In the genomic region with DNA sequence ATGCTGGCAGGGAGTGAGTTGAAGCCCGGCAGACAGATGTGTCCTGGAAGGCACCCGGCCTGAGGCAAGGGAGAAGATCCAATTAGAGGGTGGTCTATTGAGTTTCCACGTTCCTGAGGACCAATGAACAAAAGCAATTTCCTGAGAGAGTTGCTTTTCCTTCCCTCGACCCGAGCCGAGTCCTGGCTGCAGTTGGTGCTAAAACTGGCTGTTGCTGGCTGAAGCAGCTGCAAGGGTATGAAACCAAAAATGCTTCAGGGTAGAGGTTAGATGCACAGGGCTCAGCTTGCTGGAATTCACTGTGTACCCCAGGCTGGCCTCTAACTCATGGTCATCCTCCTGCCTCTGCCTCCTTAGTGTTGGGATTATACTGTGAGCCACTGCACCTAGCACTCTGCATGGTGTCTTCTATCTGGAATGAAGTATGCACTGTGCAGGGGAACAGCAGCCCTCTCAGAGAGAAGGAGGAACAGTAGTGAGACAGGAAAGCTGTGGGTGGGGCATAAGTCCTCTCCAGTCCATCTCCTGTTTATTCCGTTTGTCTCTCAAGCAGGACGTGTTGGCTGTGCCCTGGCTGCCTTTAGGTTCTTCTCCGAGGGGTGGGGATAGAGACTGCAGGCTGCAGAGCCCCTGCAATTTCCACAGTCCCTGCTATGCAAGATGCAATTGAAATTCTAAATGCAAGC, we compare ENCODE assay signal across 20 mouse cellular contexts. TPM values are rescaled to one million over a fixed set of nuclear protein-coding genes. Genes with fewer than 3 reads are reported as not detected.
DNase-seq lines count a peak whose midpoint lies in the region; ATAC-seq and TF ChIP-seq lines count a peak whose summit lies in the region.
"Had no signal": no experiment of that assay in that cellular context is flagged by ENCODE, and none has a peak within 500 bp of the region (broad histone marks: within the 10 kb centered on the region; RNA-seq: fewer than 3 reads in every experiment).

No protein-coding gene starts in this region.

- no peak overlapping the region for H3K4me2 ChIP-seq in heart, embryonic 14.5 days (ENCODE audit: low read length)
- H3K4me2 ChIP-seq in lung, embryonic 15.5 days: no peak overlapping the region
- no peak overlapping the region for H3K4me2 ChIP-seq in liver, postnatal 0 days (ENCODE audit: low read depth, low read length)
- H3K4me2 ChIP-seq: embryonic facial prominence, embryonic 13.5 days; limb, embryonic 15.5 days; liver, embryonic 15.5 days; midbrain, embryonic 15.5 days had no signal

- 0 out of 2 replicates have a peak, but pooled peaks have one; percentile 8 for ATAC-seq in heart, embryonic 14.5 days (ENCODE audit: insufficient number of reproducible peaks, insufficient read depth, low FRiP score, low read depth)
- ATAC-seq in common myeloid progenitor, adult 5-6 weeks (replicated peaks; ENCODE audit: low read depth, poor library complexity, severe bottlenecking): peak; percentile 49
- ATAC-seq in lung, embryonic 15.5 days (ENCODE audit: borderline replicate concordance, extremely low read depth, low FRiP score, low TSS enrichment): 0 out of 2 replicates have a peak, but pooled peaks have one; percentile 10
- 0 out of 2 replicates have a peak, but pooled peaks have one; percentile 13 for ATAC-seq in megakaryocyte-erythroid progenitor cell, adult 5-6 weeks (replicated peaks; ENCODE audit: low FRiP score, low TSS enrichment, poor library complexity, severe bottlenecking)
- ATAC-seq in liver, postnatal 0 days: no peak
- ATAC-seq: forebrain, embryonic 14.5 days; hindbrain, postnatal 0 days; midbrain, embryonic 15.5 days had no signal

- no peak overlapping the region for H3K27ac ChIP-seq in heart, embryonic 14.5 days (replicated peaks in 1 of 2; ENCODE audit: control insufficient read depth in 1 of 2, insufficient read depth in 1 of 2, low read depth in 2 of 2, low read length in 2 of 2)
- no peak overlapping the region for H3K27ac ChIP-seq in lung, embryonic 15.5 days
- no peak overlapping the region for H3K27ac ChIP-seq in liver, postnatal 0 days (ENCODE audit: low read depth)
- H3K27ac ChIP-seq: embryonic facial prominence, embryonic 13.5 days; hindbrain, postnatal 0 days; limb, embryonic 15.5 days; liver, embryonic 15.5 days; midbrain, embryonic 15.5 days had no signal

- H3K36me3 ChIP-seq in heart, embryonic 14.5 days (ENCODE audit: control insufficient read depth, insufficient read depth, low read length): no peaks in the 10 kb centered on the region
- H3K36me3 ChIP-seq in lung, embryonic 15.5 days: no peaks in the 10 kb centered on the region
- no peaks in the 10 kb centered on the region for H3K36me3 ChIP-seq in liver, postnatal 0 days (replicated peaks; ENCODE audit: insufficient read depth, low read length)
- H3K36me3 ChIP-seq: embryonic facial prominence, embryonic 13.5 days; limb, embryonic 15.5 days; liver, embryonic 15.5 days; midbrain, embryonic 15.5 days had no signal

- intact Hi-C loops in heart, postnatal 14 days (cut with DNase I): loop anchor here (2.0 kb wide), 1 partner anchor 27 kb away; no protein-coding TSS in a partner anchor

- H3K27me3 ChIP-seq in heart, embryonic 14.5 days (ENCODE audit: control insufficient read depth, insufficient read depth, low read length): no peaks in the 10 kb centered on the region
- H3K27me3 ChIP-seq in lung, embryonic 15.5 days: no peaks in the 10 kb centered on the region
- no peaks in the 10 kb centered on the region for H3K27me3 ChIP-seq in liver, postnatal 0 days (ENCODE audit: insufficient read depth, low read length)
- H3K27me3 ChIP-seq: embryonic facial prominence, embryonic 13.5 days; limb, embryonic 15.5 days; liver, embryonic 15.5 days; midbrain, embryonic 15.5 days had no signal

- DNase-seq in heart, postnatal 14 days: no peak
- no peak for DNase-seq in liver, postnatal 0 days
- DNase-seq in kidney, postnatal 25 days: no peak
- DNase-seq: adrenal gland, adult 8-10 months; cerebellum, adult 8-10 months; heart, postnatal 10 days; kidney, adult 11 months; kidney, postnatal 14 days; thymus, adult 2 months had no signal

- no peak for TF ChIP-seq CTCF in liver, postnatal 0 days (IDR thresholded peaks at IDR 0.05; ENCODE audit: low read depth)

- peaks cover 9 to 14% of the 10 kb centered on the region in 2 experiments for H3K4me1 ChIP-seq in heart, embryonic 14.5 days (ENCODE audit: control insufficient read depth in 2 of 2, insufficient read depth in 2 of 2, low read length in 2 of 2)
- peaks cover 5% of the 10 kb centered on the region for H3K4me1 ChIP-seq in lung, embryonic 15.5 days
- H3K4me1 ChIP-seq in liver, postnatal 0 days (ENCODE audit: insufficient read depth): no peaks in the 10 kb centered on the region; the same call in 1 of the 2 replicates
- H3K4me1 ChIP-seq: embryonic facial prominence, embryonic 13.5 days; liver, embryonic 15.5 days; megakaryocyte, embryonic 14.5 days had no signal

- H3K4me3 ChIP-seq in heart, embryonic 14.5 days (ENCODE audit: control insufficient read depth in 1 of 2, insufficient read depth in 1 of 2, low read depth in 1 of 2, low read length in 2 of 2): no peak overlapping the region
- H3K4me3 ChIP-seq in lung, embryonic 15.5 days: no peak overlapping the region
- H3K4me3 ChIP-seq in liver, postnatal 0 days (ENCODE audit: low read depth, low read length): no peak overlapping the region
- H3K4me3 ChIP-seq: embryonic facial prominence, embryonic 13.5 days; limb, embryonic 15.5 days; liver, embryonic 15.5 days; midbrain, embryonic 15.5 days had no signal

- H3K9ac ChIP-seq in heart, embryonic 14.5 days (ENCODE audit: low read length): no peak overlapping the region
- no peak overlapping the region for H3K9ac ChIP-seq in lung, embryonic 15.5 days
- H3K9ac ChIP-seq in liver, postnatal 0 days (replicated peaks): no peak overlapping the region
- H3K9ac ChIP-seq: embryonic facial prominence, embryonic 13.5 days; limb, embryonic 15.5 days; liver, embryonic 15.5 days; midbrain, embryonic 15.5 days had no signal

- TF ChIP-seq EP300 in liver, postnatal 0 days (IDR thresholded peaks at IDR 0.05; ENCODE audit: low read depth): no peak

- 56% methylated on average over 9 of the region's 9 CpGs for WGBS in heart, embryonic 14.5 days
- 44% methylated on average over 9 of the region's 9 CpGs for WGBS in lung, embryonic 15.5 days
- WGBS in liver, postnatal 0 days (ENCODE audit: insufficient replicate concordance): 23% methylated on average over 9 of the region's 9 CpGs

- no peaks in the 10 kb centered on the region for H3K9me3 ChIP-seq in heart, embryonic 14.5 days (ENCODE audit: control insufficient read depth, low read length)
- no peaks in the 10 kb centered on the region for H3K9me3 ChIP-seq in lung, embryonic 15.5 days
- H3K9me3 ChIP-seq in liver, postnatal 0 days (ENCODE audit: low read length): no peaks in the 10 kb centered on the region
- H3K9me3 ChIP-seq: embryonic facial prominence, embryonic 13.5 days; limb, embryonic 15.5 days; liver, embryonic 15.5 days; megakaryocyte, embryonic 14.5 days; midbrain, embryonic 15.5 days had no signal

RNA-seq across cellular contexts. Expression of gene Rps6ka2, which starts 24.4 kb away (rescaled TPM):
- 42.4 and 43.7 TPM in 2 replicates for polyA plus RNA-seq in heart, embryonic 14.5 days (2014; fragmentation: Nextera tagmentation; extraction: Ambion mirVana)
- 10 to 100 TPM; 18.3 to 18.5 TPM for total RNA-seq in heart, postnatal 14 days (2021)
- total RNA-seq in common myeloid progenitor, adult 5-6 weeks (2017): 2.1 and 2.4 TPM in 2 replicates
- 11.3 and 12.9 TPM in 2 replicates for polyA plus RNA-seq in lung, embryonic 15.5 days (2015; fragmentation: Nextera tagmentation; extraction: Ambion mirVana)
- 1.9 and 2.6 TPM in 2 replicates for total RNA-seq in megakaryocyte-erythroid progenitor cell, adult 5-6 weeks (2014; fragmentation: Nextera tagmentation)
- 1.8 and 1.9 TPM in 2 replicates for total RNA-seq in megakaryocyte-erythroid progenitor cell, adult 5-6 weeks (2017)
- polyA plus RNA-seq in liver, postnatal 0 days (2015; fragmentation: Nextera tagmentation; extraction: Ambion mirVana): 1.2 and 1.5 TPM in 2 replicates
